Mouse (Mus musculus): ENCODE data around the gene 4933411K16Rik.

Gene 4933411K16Rik

GRCm38 (mm10) chr19:42034881-42035455, 17.1 kb upstream of the 4933411K16Rik start:
- in situ Hi-C loops (cut with MboI, MseI) = loop anchor here (5.0 to 10.0 kb wide), 2 partner anchors 83 to 130 kb away; partner anchors contain the start of gene Zfyve27 (in 1 of the 2)

GRCm38 (mm10) chr19:42035456-42036248, 16.4 kb upstream of the 4933411K16Rik start, which contains the start of gene Ankrd2:
Gene Ankrd2 (plus strand): TSS chr19:42036000.
- in situ Hi-C loops (cut with MboI, MseI) = loop anchor here in 1 of 2 experiments (10.0 kb wide), 1 partner anchor 129 kb away; the partner anchor contains the start of gene Zfyve27

- in situ Hi-C loops (cut with MboI, MseI) = loop anchor here in 1 of 2 experiments (10.0 kb wide), 1 partner anchor 128 kb away; the partner anchor contains the start of gene Zfyve27
These were observed 15.7 kb upstream of the 4933411K16Rik start for GRCm38 (mm10) chr19:42036357-42036756.

GRCm38 (mm10) chr19:42037167-42037702, 14.8 kb upstream of the 4933411K16Rik start:
- in situ Hi-C loops (cut with MboI, MseI) = loop anchor here in 1 of 2 experiments (10.0 kb wide), 1 partner anchor 128 kb away; the partner anchor contains the start of gene Zfyve27

GRCm38 (mm10) chr19:42038310-42038709, 13.7 kb upstream of the 4933411K16Rik start:
- in situ Hi-C loops (cut with MboI, MseI) = loop anchor here in 1 of 2 experiments (10.0 kb wide), 1 partner anchor 126 kb away; the partner anchor contains the start of gene Zfyve27

GRCm38 (mm10) chr19:42043988-42044387, 8.1 kb upstream of the 4933411K16Rik start:
- in situ Hi-C loops (cut with MboI, MseI) = loop anchor here in 1 of 2 experiments (5.0 kb wide), 1 partner anchor 108 kb away; no protein-coding TSS in a partner anchor

- in situ Hi-C loops (cut with MboI, MseI) = no loop called here
These were observed 6.6 kb upstream of the 4933411K16Rik start, which contains the start of gene Hoga1 for GRCm38 (mm10) chr19:42045269-42046102. Gene Hoga1 (plus strand): TSS chr19:42045610.

GRCm38 (mm10) chr19:42050251-42050650, 1.8 kb upstream of the 4933411K16Rik start:
- in situ Hi-C loops (cut with MboI, MseI) = no loop called here

- in situ Hi-C loops (cut with MboI, MseI) = no loop called here
These were observed 697 bp upstream of the 4933411K16Rik start for GRCm38 (mm10) chr19:42051351-42051750.

GRCm38 (mm10) chr19:42054255-42054654, 2.2 kb downstream of the 4933411K16Rik start:
- in situ Hi-C loops (cut with MboI, MseI) = no loop called here

- in situ Hi-C loops (cut with MboI, MseI) = no loop called here
These were observed 3.8 kb downstream of the 4933411K16Rik start for GRCm38 (mm10) chr19:42055881-42056280.

- in situ Hi-C loops (cut with MboI, MseI) = no loop called here
These were observed 4.8 kb downstream of the 4933411K16Rik start for GRCm38 (mm10) chr19:42056719-42057409.

GRCm38 (mm10) chr19:42058426-42058825, 6.4 kb downstream of the 4933411K16Rik start:
- in situ Hi-C loops (cut with MboI, MseI) = no loop called here

- in situ Hi-C loops (cut with MboI, MseI) = no loop called here
These were observed 9.4 kb downstream of the 4933411K16Rik start for GRCm38 (mm10) chr19:42061443-42061842.

GRCm38 (mm10) chr19:42068441-42069240, 16.6 kb downstream of the 4933411K16Rik start:
- in situ Hi-C loops (cut with MboI, MseI) = no loop called here

GRCm38 (mm10) chr19:42069241-42069525, 17.1 kb downstream of the 4933411K16Rik start:
- in situ Hi-C loops (cut with MboI, MseI) = no loop called here

GRCm38 (mm10) chr19:42071221-42071620, 19.2 kb downstream of the 4933411K16Rik start:
- in situ Hi-C loops (cut with MboI, MseI) = loop anchor here in 1 of 2 experiments (10.0 kb wide), 1 partner anchor 466 kb away; no protein-coding TSS in a partner anchor

GRCm38 (mm10) chr19:42071886-42072608, 20.0 kb downstream of the 4933411K16Rik start:
- in situ Hi-C loops (cut with MboI, MseI) = loop anchor here in 1 of 2 experiments (10.0 kb wide), 1 partner anchor 467 kb away; no protein-coding TSS in a partner anchor

- in situ Hi-C loops (cut with MboI, MseI) = loop anchor here in 1 of 2 experiments (10.0 kb wide), 1 partner anchor 468 kb away; no protein-coding TSS in a partner anchor
These were observed 20.8 kb downstream of the 4933411K16Rik start for GRCm38 (mm10) chr19:42072802-42073201.

Data from T-helper 17 cell (primary cell).